Mouse (Mus musculus): ENCODE results near the gene Ror2.

DNA sequence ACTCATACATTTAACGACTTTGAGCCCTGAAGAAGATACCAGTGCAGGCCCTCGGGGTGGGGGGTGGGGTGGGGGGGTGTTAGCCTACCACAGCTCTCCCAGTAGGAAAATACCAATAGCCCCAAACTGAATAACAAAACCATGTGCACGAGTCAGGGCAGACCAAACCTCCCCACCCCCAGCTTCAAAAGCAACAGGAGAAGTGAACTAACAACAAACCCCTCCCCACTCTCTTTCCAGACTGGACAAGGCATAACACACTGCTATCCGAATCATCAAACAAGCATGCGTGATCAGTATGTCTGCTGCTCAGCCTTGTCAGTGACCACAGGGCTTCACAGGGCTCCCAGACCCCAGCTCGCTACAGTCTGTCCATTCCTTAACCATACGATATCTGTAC lies 94.3 kb downstream of the Ror2 start:
- no peak for TF ChIP-seq CTCF (IDR thresholded peaks at IDR 0.05; ENCODE audit: extremely low read depth, insufficient read depth, low read length)
- no peak for TF ChIP-seq POLR2A (IDR thresholded peaks at IDR 0.05; ENCODE audit: extremely low read depth, insufficient read depth, low read length)

Data from cortical plate, adult 2 months (tissue).